In the genomic region with DNA sequence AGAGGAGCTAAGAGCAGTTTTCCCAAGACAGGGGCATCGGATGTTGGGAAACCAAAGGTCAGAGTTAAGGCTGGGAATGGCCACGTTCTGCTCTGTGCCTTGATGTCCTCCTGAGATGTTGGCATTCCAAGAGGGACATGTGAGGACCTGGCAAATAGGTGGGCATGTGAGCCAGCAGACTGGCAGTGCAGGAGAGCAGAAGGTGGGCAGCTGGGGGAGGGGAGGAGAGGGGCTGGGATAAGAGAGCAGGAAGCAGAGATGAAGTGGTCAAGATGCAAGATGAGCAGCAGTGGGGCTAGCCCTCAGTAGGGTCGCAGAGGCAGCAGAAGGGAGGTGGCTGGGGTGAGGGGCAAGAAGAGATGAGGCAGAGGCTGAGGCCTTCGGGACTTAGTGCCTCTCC, we compare ENCODE assay signal across 21 mouse cellular contexts. TPM values are rescaled to one million over a fixed set of nuclear protein-coding genes. Genes with fewer than 3 reads are reported as not detected.
A peak's percentile ranks its signal among the peaks of the same experiment; 100 is the strongest.
DNase-seq lines count a peak whose midpoint lies in the region.
"Had no signal": no experiment of that assay in that cellular context is flagged by ENCODE, and none has a peak within 500 bp of the region (broad histone marks: within the 10 kb centered on the region; RNA-seq: fewer than 3 reads in every experiment).

No protein-coding gene starts in this region.

- DNase-seq in adrenal gland, postnatal 14 days = peak; percentile 2
- DNase-seq in adrenal gland, adult (ENCODE audit: inconsistent age in 2 of 2, low spot score in 1 of 2) = no peak
- DNase-seq in cerebellum, postnatal 10 days = peak; percentile 72 to 77
- DNase-seq in cerebellum, adult 11 months = no peak
- DNase-seq in gastrocnemius, postnatal 25 days = peak; percentile 4
- DNase-seq in gastrocnemius, postnatal 4 days (ENCODE audit: low spot score in 2 of 2) = no peak
- DNase-seq in lung, postnatal 36 days = no peak
- DNase-seq: adrenal gland, adult 2 months; adrenal gland, postnatal 25 days; cerebellum, postnatal 36 days; embryo, embryonic 11 days; forebrain, postnatal 0 days; gastrocnemius, adult 2 months; gastrocnemius, postnatal 14 days; heart, postnatal 14 days; heart, postnatal 4 days; kidney, adult 18-20 months had no signal

RNA-seq across cellular contexts. Expression of gene Cnfn, which starts 14.4 kb away (rescaled TPM):
- total RNA-seq in adrenal gland, postnatal 14 days (2021) = not detected in 2 replicates
- total RNA-seq in gastrocnemius, postnatal 25 days (2021) = not detected
- total RNA-seq in gastrocnemius, postnatal 4 days (2021) = not detected
- total RNA-seq: adrenal gland, adult 2 months; adrenal gland, postnatal 25 days; ES-E14; forebrain, postnatal 0 days; gastrocnemius, adult 2 months; gastrocnemius, postnatal 14 days; granulocyte monocyte progenitor cell, adult 5-6 weeks; heart, adult 2 months; heart, postnatal 14 days; heart, postnatal 4 days; hindbrain, postnatal 0 days had no signal

RNA-seq across cellular contexts. Expression of gene Lipe, which starts 14.6 kb away (rescaled TPM):
- 400 and 439 TPM in 2 replicates for total RNA-seq in adrenal gland, postnatal 14 days (2021)
- total RNA-seq in gastrocnemius, postnatal 25 days (2021) = 10 to 100 TPM; 12.8 to 42.6 TPM
- total RNA-seq in gastrocnemius, postnatal 4 days (2021) = 10 to 100 TPM; 25.4 to 37.7 TPM

RNA-seq across cellular contexts. Expression of gene Cxcl17, which starts 28.8 kb away (rescaled TPM):
- total RNA-seq in adrenal gland, postnatal 14 days (2021) = 0.53 TPM in 1 of 2 replicates, not detected in the other
- not detected for total RNA-seq in gastrocnemius, postnatal 25 days (2021)
- not detected for total RNA-seq in gastrocnemius, postnatal 4 days (2021)
- total RNA-seq: adrenal gland, adult 2 months; adrenal gland, postnatal 25 days; forebrain, postnatal 0 days; gastrocnemius, adult 2 months; gastrocnemius, postnatal 14 days; granulocyte monocyte progenitor cell, adult 5-6 weeks; heart, adult 2 months; heart, postnatal 14 days; heart, postnatal 4 days; hindbrain, postnatal 0 days had no signal

Comparison
In these comparisons a context has a peak if more than half of its experiments do, and no peak if none do; other contexts are left out.
1. DNase-seq: peak in adrenal gland, postnatal 14 days (single experiment), cerebellum, postnatal 10 days (2 of 2) and gastrocnemius, postnatal 25 days (single experiment); none in adrenal gland, adult (0 of 2), cerebellum, adult 11 months (single experiment), gastrocnemius, postnatal 4 days (0 of 2) and lung, postnatal 36 days (single experiment).